Mouse (Mus musculus) midbrain, embryonic 16.5 days (tissue): Measurements from ENCODE around the gene Abcb11. TPM values are rescaled to one million over a fixed set of nuclear protein-coding genes. Genes with fewer than 3 reads are reported as not detected.
"Not testable (repeated sequence)": the region's sequence is repeated elsewhere in the genome, so short reads cannot be mapped to it uniquely, and the experiment has no call there.

Source experiments
- ATAC-seq: fragments of 200-750 bp; cut with Nextera tagmentation; 2 replicates; pipeline ENCODE4 v1.8.0; 2017; ENCODE audit warnings: moderate TSS enrichment
- H3K27ac ChIP-seq: fragments of 300-500 bp; sonication (generic); 2 replicates; pipeline ENCODE4 v1.5.1; 2014; ENCODE audit warnings: mild to moderate bottlenecking, low read length, mixed read lengths
- H3K27me3 ChIP-seq: fragments of 300-500 bp; sonication (generic); 2 replicates; pipeline ENCODE4 v1.6.1; 2014; ENCODE audit warnings: low read depth, low read length, mixed read lengths; ENCODE audit not compliant: control insufficient read depth, insufficient read depth
- H3K36me3 ChIP-seq: fragments of 300-500 bp; sonication (generic); 2 replicates; pipeline ENCODE4 v1.6.1; 2014; ENCODE audit warnings: mild to moderate bottlenecking, low read length, moderate library complexity, mixed read lengths; ENCODE audit not compliant: control insufficient read depth, insufficient read depth
- H3K4me1 ChIP-seq: fragments of 300-500 bp; sonication (generic); 2 replicates; pipeline ENCODE4 v1.6.1; 2014; ENCODE audit warnings: mild to moderate bottlenecking, low read length, mixed read lengths; ENCODE audit not compliant: control insufficient read depth, insufficient read depth
- H3K4me2 ChIP-seq: fragments of 300-500 bp; sonication (generic); 2 replicates; pipeline ENCODE4 v1.6.1; 2014; ENCODE audit warnings: mild to moderate bottlenecking, low read length, mixed read lengths
- H3K4me3 ChIP-seq: fragments of 300-500 bp; sonication (generic); 2 replicates; pipeline ENCODE4 v1.5.1; 2014; ENCODE audit warnings: low read depth, mild to moderate bottlenecking, low read length, moderate library complexity, mixed read lengths
- H3K9ac ChIP-seq: fragments of 300-500 bp; sonication (generic); 2 replicates; pipeline ENCODE4 v1.6.1; 2014; ENCODE audit warnings: low read depth, low read length, mixed read lengths
- H3K9me3 ChIP-seq: fragments of 300-500 bp; sonication (generic); replicated peaks from 2 replicates; pipeline ENCODE4 v1.6.1; 2014; ENCODE audit warnings: mild to moderate bottlenecking, low read length, mixed read lengths; ENCODE audit not compliant: control insufficient read depth, poor library complexity, severe bottlenecking
- WGBS: fragments of 180-500 bp; shearing (Covaris S2); extraction: QIAGEN DNeasy Blood & Tissue Kit; methylation state at CpG from one replicate; pipeline ENCODE4 v1.1.7; 2014; 5-methylcytosine and 5-hydroxymethylcytosine counted together
- polyA plus RNA-seq: library from polyadenylated mRNA; unstranded; fragments of >200 nt; fragmentation: Nextera tagmentation; extraction: Ambion mirVana; gene quantifications from 2 replicates; pipeline ENCODE4 v1.2.1, GENCODE M21; 2015

Gene Abcb11
- polyA plus RNA-seq, 1 experiment from 2014 or later = not detected

DNA sequence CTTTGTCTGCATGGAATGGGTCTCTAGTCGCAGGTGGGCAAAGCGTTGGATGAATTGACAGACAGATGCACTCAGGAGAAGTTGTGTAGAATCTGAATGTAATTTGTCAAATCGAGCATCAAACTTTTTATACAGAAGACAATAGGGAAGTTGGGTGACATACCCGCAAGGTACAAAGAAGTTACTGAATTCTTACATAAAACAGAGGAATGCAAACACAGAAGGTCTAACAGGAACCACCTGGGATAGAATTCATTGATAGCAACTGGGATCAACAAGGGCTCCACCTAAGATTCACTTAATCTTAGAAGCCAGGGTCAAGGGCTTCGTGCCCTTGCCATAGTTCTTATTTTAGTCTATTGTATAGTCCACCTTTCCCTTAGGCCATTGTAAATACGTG, 41.8 kb downstream of the Abcb11 start:
- not testable (repeated sequence) for ATAC-seq, H3K4me1 ChIP-seq, H3K9ac ChIP-seq, H3K27me3 ChIP-seq, H3K36me3 ChIP-seq, H3K9me3 ChIP-seq, H3K4me2 ChIP-seq, H3K27ac ChIP-seq, H3K4me3 ChIP-seq
- 97% methylated on average over 5 of the region's 6 CpGs for WGBS

DNA sequence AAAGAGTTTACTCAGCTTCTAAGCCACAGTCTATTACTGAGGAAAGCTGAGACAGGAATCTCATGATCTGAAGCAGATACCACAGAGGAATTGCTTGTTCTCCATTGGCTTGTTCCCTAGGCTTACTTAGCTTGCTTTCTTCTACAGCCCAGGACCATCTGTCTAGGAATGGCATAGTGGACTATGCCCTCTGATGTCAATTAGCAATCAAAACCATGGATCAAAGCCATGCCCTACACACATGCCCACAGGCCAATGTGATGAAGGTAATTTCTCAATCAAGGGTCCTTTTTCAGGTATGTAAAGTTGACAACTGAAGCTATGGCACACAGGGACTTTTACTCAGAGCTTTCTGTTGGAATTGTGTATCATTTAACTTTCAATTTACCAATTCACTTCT, 47.9 kb downstream of the Abcb11 start:
- Histone ChIP-seq H3K36me3 (no peaks in the 10 kb centered on the region), H3K9me3 (no peaks in the 10 kb centered on the region), H3K4me1 (no peaks in the 10 kb centered on the region), H3K9ac (no peak overlapping the region), H3K27me3 (no peaks in the 10 kb centered on the region), H3K27ac (no peak overlapping the region), H3K4me3 (no peak overlapping the region), H3K4me2 (no peak overlapping the region)
- no peak for ATAC-seq

DNA sequence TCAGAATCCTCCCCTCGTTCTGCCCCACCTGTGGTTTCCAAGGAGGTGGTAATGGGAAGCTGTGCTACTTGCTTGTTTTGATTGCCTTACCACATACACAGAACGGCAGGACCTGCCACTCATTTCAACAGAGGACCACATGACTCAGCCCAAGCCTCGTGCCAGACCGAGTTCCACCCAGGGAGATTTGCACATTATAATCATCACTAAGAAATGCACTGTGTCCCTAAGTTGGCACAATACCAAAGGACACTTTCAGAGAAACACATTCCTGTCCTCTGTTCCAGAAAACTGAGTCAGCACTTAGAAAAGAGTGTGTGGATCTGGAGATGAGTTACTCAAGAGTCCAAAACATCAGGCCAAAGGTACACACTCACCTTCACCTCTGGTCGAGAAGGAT, 53.4 kb downstream of the Abcb11 start:
- 75% methylated on average over 5 of the region's 5 CpGs for WGBS

DNA sequence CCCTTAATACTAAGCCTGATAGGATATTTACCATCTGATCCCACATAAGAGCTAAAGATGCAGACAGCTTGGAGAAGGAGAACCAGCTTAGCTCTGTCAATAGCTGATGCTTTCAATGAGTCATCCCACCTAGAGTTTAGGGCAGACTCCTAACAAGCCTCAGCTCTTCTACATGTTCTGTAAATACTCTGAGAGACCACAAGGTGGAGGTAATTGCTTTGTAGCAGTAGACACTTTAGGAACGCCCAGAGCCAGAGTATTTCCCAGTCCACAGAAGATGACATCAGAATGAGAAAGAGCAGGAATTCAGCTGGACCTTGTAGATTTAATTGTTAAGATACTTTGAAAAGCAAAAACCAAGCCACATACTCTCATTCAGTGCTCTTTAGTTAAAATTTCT, 66.5 kb downstream of the Abcb11 start:
- 10% methylated on average over 1 of the region's 1 CpGs for WGBS
- no peak for ATAC-seq

More for the DNA sequence above, 53.4 kb downstream of the Abcb11 start:
- Histone ChIP-seq H3K4me3 (no peak overlapping the region), H3K27me3 (no peaks in the 10 kb centered on the region), H3K27ac (no peak overlapping the region), H3K4me2 (no peak overlapping the region), H3K9me3 (no peaks in the 10 kb centered on the region), H3K4me1 (no peaks in the 10 kb centered on the region), H3K9ac (no peak overlapping the region), H3K36me3 (no peaks in the 10 kb centered on the region)
- no peak for ATAC-seq

GRCm38 (mm10) chr2:69264069-69264618, 78.3 kb downstream of the Abcb11 start:
- no peak overlapping the region for H3K27ac ChIP-seq
- H3K27me3 ChIP-seq = no peaks in the 10 kb centered on the region
- H3K36me3 ChIP-seq = no peaks in the 10 kb centered on the region
- no peak overlapping the region for H3K4me2 ChIP-seq
- H3K9me3 ChIP-seq = no peaks in the 10 kb centered on the region
- H3K4me3 ChIP-seq = no peak overlapping the region
- no peaks in the 10 kb centered on the region for H3K4me1 ChIP-seq
- ATAC-seq = no peak
- H3K9ac ChIP-seq = no peak overlapping the region

More for the DNA sequence above, 66.5 kb downstream of the Abcb11 start:
- Histone ChIP-seq H3K36me3 (no peaks in the 10 kb centered on the region), H3K9me3 (no peaks in the 10 kb centered on the region), H3K27me3 (no peaks in the 10 kb centered on the region), H3K9ac (no peak overlapping the region), H3K27ac (no peak overlapping the region), H3K4me2 (no peak overlapping the region), H3K4me3 (no peak overlapping the region), H3K4me1 (no peaks in the 10 kb centered on the region)

GRCm38 (mm10) chr2:69248221-69248755, 94.1 kb downstream of the Abcb11 start:
- Histone ChIP-seq H3K27ac (no peak overlapping the region), H3K4me1 (no peaks in the 10 kb centered on the region), H3K4me3 (no peak overlapping the region), H3K36me3 (no peaks in the 10 kb centered on the region), H3K9me3 (no peaks in the 10 kb centered on the region), H3K4me2 (no peak overlapping the region), H3K27me3 (no peaks in the 10 kb centered on the region), H3K9ac (no peak overlapping the region)
- WGBS = 57% methylated on average over 16 of the region's 16 CpGs
- no peak for ATAC-seq

DNA sequence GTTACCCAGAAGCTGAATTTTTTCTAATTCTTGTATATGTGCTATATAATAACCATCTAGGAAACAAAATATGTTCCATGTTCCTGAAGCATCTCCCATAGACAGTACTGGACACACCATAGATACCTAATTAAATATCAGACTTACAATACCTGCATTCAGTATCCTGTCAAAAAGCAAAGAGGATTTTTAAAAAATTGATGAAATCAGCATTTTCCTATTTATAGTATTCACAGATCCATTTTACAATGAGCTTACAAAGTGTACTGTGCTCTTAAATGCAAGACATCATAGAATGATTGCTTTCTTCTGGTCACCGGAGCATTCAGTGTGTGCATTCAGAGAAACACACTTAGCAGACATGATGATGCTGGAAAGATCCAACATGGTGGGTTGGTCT, 95.3 kb downstream of the Abcb11 start:
- 98% methylated on average over 1 of the region's 1 CpGs for WGBS
- Histone ChIP-seq H3K4me1 (no peaks in the 10 kb centered on the region), H3K9me3 (no peaks in the 10 kb centered on the region), H3K36me3 (no peaks in the 10 kb centered on the region), H3K4me2 (no peak overlapping the region), H3K27me3 (no peaks in the 10 kb centered on the region), H3K27ac (no peak overlapping the region), H3K4me3 (no peak overlapping the region), H3K9ac (no peak overlapping the region)
- ATAC-seq = no peak

- Histone ChIP-seq H3K4me1 (no peaks in the 10 kb centered on the region), H3K4me2 (no peak overlapping the region), H3K27me3 (no peaks in the 10 kb centered on the region), H3K9ac (no peak overlapping the region), H3K36me3 (no peaks in the 10 kb centered on the region), H3K27ac (no peak overlapping the region), H3K4me3 (no peak overlapping the region), H3K9me3 (no peaks in the 10 kb centered on the region)
- no peak for ATAC-seq
- 17% methylated on average over 2 of the region's 2 CpGs for WGBS
These were observed 97.5 kb downstream of the Abcb11 start for GRCm38 (mm10) chr2:69244924-69245323.

- no peak overlapping the region for H3K4me3 ChIP-seq
- no peak overlapping the region for H3K4me2 ChIP-seq
- no peaks in the 10 kb centered on the region for H3K36me3 ChIP-seq
- H3K9me3 ChIP-seq = no peaks in the 10 kb centered on the region
- no peak overlapping the region for H3K27ac ChIP-seq
- H3K4me1 ChIP-seq = no peaks in the 10 kb centered on the region
- no peaks in the 10 kb centered on the region for H3K27me3 ChIP-seq
- no peak for ATAC-seq
- no peak overlapping the region for H3K9ac ChIP-seq
- 95% methylated on average over 9 of the region's 9 CpGs for WGBS
These were observed 103.1 kb downstream of the Abcb11 start for GRCm38 (mm10) chr2:69239315-69239714.
